10 mouse cellular contexts compared by ENCODE assay signal in the genomic region with DNA sequence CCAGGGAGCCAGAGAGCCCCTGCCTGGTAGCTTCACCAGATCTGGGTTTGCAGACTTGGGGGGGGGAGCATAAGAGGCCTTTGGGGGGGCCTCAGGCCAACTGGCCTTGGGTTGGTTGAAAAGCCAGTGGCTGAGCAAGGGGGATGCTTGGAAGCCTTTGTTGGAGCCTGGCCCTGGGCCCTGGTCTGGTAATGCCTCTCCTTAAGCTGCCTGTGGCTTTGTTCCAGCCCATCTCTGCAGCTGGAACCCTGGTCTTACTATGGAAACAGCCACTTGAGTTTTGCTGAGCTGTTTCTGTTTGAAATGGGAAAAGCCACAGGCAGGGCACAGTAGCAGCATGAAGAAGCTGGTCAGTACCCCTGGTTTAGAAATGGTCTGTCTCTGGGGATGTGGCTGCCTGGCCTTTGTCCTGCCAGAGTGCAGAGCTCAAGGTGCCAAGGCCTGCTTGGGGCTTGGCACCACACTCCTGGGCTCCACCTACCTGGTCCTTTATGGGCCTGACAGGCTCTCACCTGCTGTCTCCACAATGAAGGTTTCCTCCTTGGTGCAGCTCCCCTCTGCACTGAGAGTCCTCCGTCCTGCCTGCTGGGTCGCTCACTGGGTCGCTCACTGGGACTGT. TPM values are rescaled to one million over a fixed set of nuclear protein-coding genes. Genes with fewer than 3 reads are reported as not detected.
DNase-seq lines count a peak whose midpoint lies in the region; ATAC-seq lines count a peak whose summit lies in the region.
"Had no signal": no experiment of that assay in that cellular context is flagged by ENCODE, and none has a peak within 500 bp of the region (broad histone marks: within the 10 kb centered on the region; RNA-seq: fewer than 3 reads in every experiment).

No protein-coding gene starts in this region.

- no peaks in the 10 kb centered on the region for H3K9me3 ChIP-seq in hindbrain, embryonic 13.5 days
- no peaks in the 10 kb centered on the region for H3K9me3 ChIP-seq in hindbrain, embryonic 12.5 days (replicated peaks)
- H3K9me3 ChIP-seq in neural tube, embryonic 12.5 days, result no peaks in the 10 kb centered on the region
- H3K9me3 ChIP-seq in midbrain, embryonic 12.5 days, result no peaks in the 10 kb centered on the region

- peak overlapping the region; percentile 88; the same call in 1 of the 2 replicates for H3K9ac ChIP-seq in hindbrain, embryonic 13.5 days
- H3K9ac ChIP-seq in hindbrain, embryonic 12.5 days, result no peak overlapping the region
- H3K9ac ChIP-seq in neural tube, embryonic 12.5 days, result 0 out of 2 replicates have a peak overlapping the region, but pooled peaks have one; percentile 17
- peak overlapping the region; percentile 34; the same call in 1 of the 2 replicates for H3K9ac ChIP-seq in midbrain, embryonic 12.5 days (replicated peaks)
- H3K9ac ChIP-seq: liver, postnatal 0 days had no signal

- H3K27ac ChIP-seq in hindbrain, embryonic 13.5 days, result peak overlapping the region; percentile 26; the same call in 1 of the 2 replicates
- H3K27ac ChIP-seq in hindbrain, embryonic 12.5 days, result no peak overlapping the region
- H3K27ac ChIP-seq in neural tube, embryonic 12.5 days, result no peak overlapping the region
- H3K27ac ChIP-seq in midbrain, embryonic 12.5 days (replicated peaks), result 0 out of 2 replicates have a peak overlapping the region, but pooled peaks have one; percentile 35

- no peak for ATAC-seq in hindbrain, embryonic 13.5 days (ENCODE audit: low FRiP score)
- no peak for ATAC-seq in hindbrain, embryonic 12.5 days (ENCODE audit: low FRiP score)
- ATAC-seq in neural tube, embryonic 12.5 days (ENCODE audit: low FRiP score, low read depth), result no peak
- ATAC-seq in midbrain, embryonic 12.5 days (ENCODE audit: low FRiP score, low read depth), result no peak
- ATAC-seq: liver, postnatal 0 days had no signal

- peak overlapping the region; percentile 82 for H3K4me2 ChIP-seq in hindbrain, embryonic 13.5 days
- H3K4me2 ChIP-seq in hindbrain, embryonic 12.5 days (replicated peaks), result no peak overlapping the region
- peak overlapping the region; percentile 84 for H3K4me2 ChIP-seq in neural tube, embryonic 12.5 days (replicated peaks)
- no peak overlapping the region; the same call in 1 of the 2 replicates for H3K4me2 ChIP-seq in midbrain, embryonic 12.5 days (replicated peaks)

- no peaks in the 10 kb centered on the region for H3K27me3 ChIP-seq in hindbrain, embryonic 13.5 days
- H3K27me3 ChIP-seq in hindbrain, embryonic 12.5 days, result peaks cover 8% of the 10 kb centered on the region; the same call in 1 of the 2 replicates
- no peaks in the 10 kb centered on the region for H3K27me3 ChIP-seq in neural tube, embryonic 12.5 days (replicated peaks)
- peaks cover 15% of the 10 kb centered on the region for H3K27me3 ChIP-seq in midbrain, embryonic 12.5 days

- DNase-seq in neural tube, embryonic 10.5 days (ENCODE audit: extremely low spot score, low spot score), result no peak
- DNase-seq in left cerebral cortex, adult 11 months (ENCODE audit: low spot score), result no peak
- DNase-seq in urinary bladder, postnatal 4 days (ENCODE audit: low spot score in 2 of 2), result no peak
- DNase-seq: layer of hippocampus, postnatal 36 days; liver, postnatal 0 days; right cerebral cortex, adult 18-20 months had no signal

- H3K4me1 ChIP-seq in hindbrain, embryonic 13.5 days (replicated peaks), result peaks cover 69% of the 10 kb centered on the region
- H3K4me1 ChIP-seq in hindbrain, embryonic 12.5 days, result peaks cover 47% of the 10 kb centered on the region
- H3K4me1 ChIP-seq in neural tube, embryonic 12.5 days, result peaks cover 47% of the 10 kb centered on the region
- peaks cover 53% of the 10 kb centered on the region for H3K4me1 ChIP-seq in midbrain, embryonic 12.5 days

- 86% methylated on average over 3 of the region's 3 CpGs for WGBS in hindbrain, embryonic 13.5 days
- WGBS in hindbrain, embryonic 12.5 days, result 83% methylated on average over 3 of the region's 3 CpGs
- 84% methylated on average over 3 of the region's 3 CpGs for WGBS in neural tube, embryonic 12.5 days
- 87% methylated on average over 3 of the region's 3 CpGs for whole genome bisulfite sequencing in midbrain, embryonic 12.5 days

- no peak overlapping the region for H3K4me3 ChIP-seq in hindbrain, embryonic 13.5 days
- no peak overlapping the region for H3K4me3 ChIP-seq in hindbrain, embryonic 12.5 days
- no peak overlapping the region for H3K4me3 ChIP-seq in neural tube, embryonic 12.5 days
- H3K4me3 ChIP-seq in midbrain, embryonic 12.5 days, result no peak overlapping the region

- no peaks in the 10 kb centered on the region for H3K36me3 ChIP-seq in hindbrain, embryonic 13.5 days
- no peaks in the 10 kb centered on the region for H3K36me3 ChIP-seq in hindbrain, embryonic 12.5 days
- H3K36me3 ChIP-seq in neural tube, embryonic 12.5 days, result no peaks in the 10 kb centered on the region
- H3K36me3 ChIP-seq in midbrain, embryonic 12.5 days, result no peaks in the 10 kb centered on the region

RNA-seq across cellular contexts. Expression of a gene that starts 3.5 kb away (rescaled TPM):
- polyA plus RNA-seq in hindbrain, embryonic 13.5 days (2015; fragmentation: Nextera tagmentation; extraction: Ambion mirVana), result 36.7 and 37.8 TPM in 2 replicates
- polyA plus RNA-seq in hindbrain, embryonic 12.5 days (2016; fragmentation: Nextera tagmentation; extraction: Ambion mirVana), result 30.4 and 33.3 TPM in 2 replicates
- 35.2 and 42.7 TPM in 2 replicates for polyA plus RNA-seq in neural tube, embryonic 12.5 days (2016; fragmentation: Nextera tagmentation; extraction: Ambion mirVana)
- polyA plus RNA-seq in midbrain, embryonic 12.5 days (2016; fragmentation: Nextera tagmentation; extraction: Ambion mirVana), result 30.3 and 32.4 TPM in 2 replicates

Comparison
In these comparisons a context has a peak if more than half of its experiments do, and no peak if none do; other contexts are left out.
1. H3K27ac ChIP-seq: peak in hindbrain, embryonic 13.5 days (single experiment) and midbrain, embryonic 12.5 days (single experiment); none in hindbrain, embryonic 12.5 days (single experiment) and neural tube, embryonic 12.5 days (single experiment).
2. H3K4me2 ChIP-seq: peak in hindbrain, embryonic 13.5 days (single experiment) and neural tube, embryonic 12.5 days (single experiment); none in hindbrain, embryonic 12.5 days (single experiment) and midbrain, embryonic 12.5 days (single experiment).